Mouse (Mus musculus) urinary bladder, postnatal 36 days (tissue): ENCODE data around the gene Olfr810.

Source experiments
- DNase-seq, 2 experiments: peaks; one replicate each; pipeline ENCODE4 v3.0.0; 2022; ENCODE audit warnings: low spot score in 2 of 2, mixed read lengths in 1 of 2

Olfr810 gene

DNA sequence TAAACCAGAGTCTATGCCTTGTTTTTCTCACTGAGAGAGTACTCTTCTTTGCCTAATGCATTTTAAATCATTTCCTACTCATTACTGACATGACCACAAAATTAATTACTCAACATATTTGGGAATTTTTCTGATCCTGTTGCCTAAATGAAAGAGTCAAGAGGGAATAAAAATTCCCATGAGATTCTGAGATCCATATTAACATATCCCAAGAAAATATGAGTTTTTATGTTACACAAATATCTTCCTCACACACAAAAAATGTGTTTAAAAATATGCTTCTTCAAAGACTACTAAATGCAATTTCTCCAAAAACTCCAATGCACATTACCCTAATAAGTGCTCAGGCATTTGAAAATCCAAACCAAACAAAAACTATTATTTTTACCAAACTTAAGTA lies at the start of gene Olfr810:
TSS of gene Olfr810 (minus strand) at position 101 of the 400 bp plus-strand sequence.
- DNase-seq = no peak

DNA sequence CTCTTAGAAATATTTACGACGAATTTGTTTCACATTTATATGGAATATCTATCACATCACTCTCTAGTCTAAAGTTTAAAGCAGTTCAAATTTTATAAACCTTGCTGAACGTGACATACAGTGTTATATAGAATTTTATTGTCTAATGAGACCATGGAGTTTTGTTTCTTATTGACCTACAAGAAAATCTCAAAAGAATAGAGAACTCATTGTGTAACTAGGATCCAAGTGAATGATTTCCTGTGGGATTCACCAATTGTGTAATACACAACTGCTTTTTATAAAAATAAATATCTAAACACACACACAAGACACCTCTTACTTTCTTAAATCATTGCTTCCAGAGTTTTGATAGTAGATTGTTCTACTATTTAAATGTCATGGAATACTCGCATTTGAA lies 9.6 kb upstream of the Olfr810 start, which contains the start of gene Olfr811:
TSS of gene Olfr811 (minus strand) at position 101 of the 400 bp plus-strand sequence.
- no peak for DNase-seq

DNA sequence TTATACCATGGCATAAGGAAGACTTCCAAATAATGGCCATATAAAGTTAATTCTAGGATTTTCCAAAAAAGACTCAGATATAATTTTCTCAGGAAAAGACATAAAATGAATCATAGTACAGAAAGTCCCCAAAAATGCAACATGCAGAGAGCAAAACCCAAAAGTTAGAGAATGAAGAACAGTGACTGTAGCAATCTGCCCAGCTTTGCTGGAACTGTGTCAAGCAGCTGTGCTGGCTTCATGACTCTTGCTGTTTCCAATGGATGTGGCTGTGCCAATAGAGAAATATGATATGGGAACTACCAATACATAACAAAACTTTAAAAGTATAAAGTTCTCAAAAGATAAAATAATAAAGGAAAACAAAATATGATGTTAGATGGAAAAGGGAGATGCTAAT lies 16.6 kb downstream of the Olfr810 start:
- no peak for DNase-seq

DNA sequence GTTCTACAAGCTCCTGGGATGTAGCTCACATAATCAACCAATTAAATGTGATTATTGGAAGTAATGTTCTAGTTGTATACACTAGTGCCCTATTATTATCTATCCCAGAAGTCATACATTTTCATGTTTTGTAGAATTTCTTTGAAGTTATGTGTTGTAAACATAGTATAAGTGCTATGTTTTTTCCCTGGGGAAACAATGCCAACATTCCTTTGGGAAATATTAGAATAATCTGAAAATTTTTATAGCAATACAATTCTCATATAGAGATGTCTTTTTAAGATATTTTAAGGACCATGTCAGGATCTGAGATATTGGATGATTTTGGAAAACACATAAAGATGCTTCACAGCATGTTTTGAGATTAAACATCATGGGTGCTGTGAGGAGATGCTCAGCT lies 20.4 kb downstream of the Olfr810 start, which contains the start of gene Olfr809:
TSS of gene Olfr809 (plus strand) at position 301 of the 400 bp plus-strand sequence.
- DNase-seq = no peak

DNA sequence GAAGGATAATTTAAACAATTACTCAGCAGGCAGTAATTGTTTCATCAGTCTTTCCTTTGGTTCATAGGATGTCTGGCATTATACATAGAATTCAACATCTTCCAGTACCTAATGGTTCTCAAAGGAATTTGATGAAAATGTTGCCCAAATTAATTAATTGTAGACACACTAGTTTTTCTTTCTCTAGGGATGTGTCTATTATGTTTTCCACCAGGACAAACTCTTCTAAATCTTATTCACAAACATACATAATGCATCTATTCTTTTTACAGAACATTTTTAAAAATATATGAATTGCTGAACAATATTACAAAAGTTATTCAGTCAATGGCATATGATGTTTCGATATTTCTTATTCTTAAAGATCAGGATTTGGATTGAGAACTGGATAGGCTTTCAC lies 29.5 kb downstream of the Olfr810 start, which contains the start of gene Olfr808:
TSS of gene Olfr808 (plus strand) at position 301 of the 400 bp plus-strand sequence.
- no peak for DNase-seq

DNA sequence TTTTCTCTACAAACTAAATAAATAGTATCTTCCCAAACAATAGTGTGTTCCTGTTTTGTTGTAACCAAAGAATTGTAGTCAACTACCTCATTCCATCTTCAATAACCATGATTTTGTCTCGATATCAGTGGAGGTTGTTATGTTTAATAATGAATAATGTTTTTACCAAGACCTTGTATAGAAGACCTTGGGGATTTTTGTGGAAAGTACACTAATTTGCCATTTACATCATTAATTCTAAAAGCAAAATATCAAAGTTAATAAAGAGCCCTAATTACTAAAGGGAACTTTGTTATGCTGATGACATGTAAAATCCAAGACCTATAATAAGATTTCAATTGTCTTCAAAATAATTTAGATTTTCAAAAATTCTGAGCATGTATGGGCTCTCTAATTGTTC lies 37.0 kb downstream of the Olfr810 start, which contains the start of gene Olfr807:
TSS of gene Olfr807 (minus strand) at position 101 of the 400 bp plus-strand sequence.
- no peak for DNase-seq

DNA sequence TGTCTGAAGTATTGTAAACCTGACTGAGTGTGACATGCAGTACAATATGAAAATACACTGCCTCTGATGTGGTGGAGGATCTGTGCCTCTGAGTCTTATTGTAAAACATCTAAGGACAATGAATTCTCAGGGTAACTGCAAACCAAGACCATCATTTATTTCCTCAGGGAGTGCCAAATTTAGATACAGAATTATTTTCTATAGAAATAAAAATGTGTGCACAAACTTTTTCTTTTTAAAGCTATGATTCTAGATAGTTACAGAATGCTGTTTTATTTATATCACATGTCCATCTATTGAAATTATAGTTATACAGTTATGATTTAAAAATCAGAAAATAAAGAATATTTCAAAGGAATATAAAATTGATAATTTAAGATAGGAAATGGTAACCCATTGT lies 52.9 kb downstream of the Olfr810 start, which contains the start of gene Olfr806:
TSS of gene Olfr806 (minus strand) at position 101 of the 400 bp plus-strand sequence.
- no peak for DNase-seq
